Mouse (Mus musculus) heart, embryonic 11.5 days (tissue): ENCODE data around the gene Klf15. TPM values are rescaled to one million over a fixed set of nuclear protein-coding genes. Genes with fewer than 3 reads are reported as not detected.

Experiments used
- ATAC-seq: fragments of 200-750 bp; cut with Nextera tagmentation; replicated peaks from 2 replicates; pipeline ENCODE4 v1.8.0; 2017; ENCODE audit warnings: moderate library complexity; ENCODE audit not compliant: insufficient number of reproducible peaks, low FRiP score, low TSS enrichment
- H3K27ac ChIP-seq: fragments of 300-500 bp; sonication (generic); 2 replicates; pipeline ENCODE4 v1.5.1; 2014; ENCODE audit warnings: mild to moderate bottlenecking, low read depth, low read length
- H3K27me3 ChIP-seq: fragments of 300-500 bp; sonication (generic); 2 replicates; pipeline ENCODE4 v1.6.1; 2014; ENCODE audit warnings: mild to moderate bottlenecking, low read length, mixed read lengths; ENCODE audit not compliant: control insufficient read depth, insufficient read depth
- H3K36me3 ChIP-seq: fragments of 300-500 bp; sonication (generic); 2 replicates; pipeline ENCODE4 v1.6.1; 2014; ENCODE audit warnings: mild to moderate bottlenecking, low read length, moderate library complexity, mixed read lengths; ENCODE audit not compliant: control insufficient read depth, insufficient read depth
- H3K4me1 ChIP-seq: fragments of 300-500 bp; sonication (generic); 2 replicates; pipeline ENCODE4 v1.6.1; 2014; ENCODE audit warnings: low read length; ENCODE audit not compliant: control insufficient read depth, insufficient read depth
- H3K4me2 ChIP-seq: fragments of 300-500 bp; sonication (generic); 2 replicates; pipeline ENCODE4 v1.6.1; 2014; ENCODE audit warnings: mild to moderate bottlenecking, moderate library complexity
- H3K4me3 ChIP-seq: fragments of 300-500 bp; sonication (generic); 2 replicates; pipeline ENCODE4 v1.5.1; 2014; ENCODE audit warnings: low read depth, low read length
- H3K9ac ChIP-seq: fragments of 300-500 bp; sonication (generic); 2 replicates; pipeline ENCODE4 v1.6.1; 2014; ENCODE audit warnings: mild to moderate bottlenecking, low read depth, low read length, moderate library complexity
- H3K9me3 ChIP-seq: fragments of 300-500 bp; sonication (generic); replicated peaks from 2 replicates; pipeline ENCODE4 v1.6.1; 2016; ENCODE audit warnings: low read length; ENCODE audit not compliant: control insufficient read depth
- WGBS: fragments of 180-500 bp; shearing (Covaris S2); extraction: QIAGEN DNeasy Blood & Tissue Kit; methylation state at CpG from one replicate; pipeline ENCODE4 v1.1.7; 2014; ENCODE audit not compliant: insufficient replicate concordance; 5-methylcytosine and 5-hydroxymethylcytosine counted together
- polyA plus RNA-seq: library from polyadenylated mRNA; unstranded; fragments of >200 nt; fragmentation: Nextera tagmentation; extraction: Ambion mirVana; gene quantifications from 2 replicates; pipeline ENCODE4 v1.2.1, GENCODE M21; 2014

The Klf15 gene
- polyA plus RNA-seq, 1 experiment from 2014 or later, result 6.2 TPM

- Histone ChIP-seq H3K9ac (no peak overlapping the region), H3K27ac (no peak overlapping the region), H3K36me3 (no peaks in the 10 kb centered on the region), H3K27me3 (0 out of 2 replicates have a peak, but pooled peaks cover 3% of the 10 kb centered on the region), H3K4me1 (peaks cover 17% of the 10 kb centered on the region), H3K9me3 (no peaks in the 10 kb centered on the region), H3K4me2 (no peak overlapping the region), H3K4me3 (no peak overlapping the region)
- no peak for ATAC-seq
- WGBS, result 88% methylated on average over 12 of the region's 12 CpGs
Observed at GRCm38 (mm10) chr6:90466847-90467410, 4.6 kb downstream of the Klf15 start.

- no peak overlapping the region for H3K27ac ChIP-seq
- no peak for ATAC-seq
- H3K4me2 ChIP-seq, result no peak overlapping the region
- no peaks in the 10 kb centered on the region for H3K27me3 ChIP-seq
- H3K9me3 ChIP-seq, result no peaks in the 10 kb centered on the region
- WGBS, result 58% methylated on average over 1 of the region's 1 CpGs
- no peak overlapping the region for H3K4me3 ChIP-seq
- H3K9ac ChIP-seq, result no peak overlapping the region
- H3K36me3 ChIP-seq, result no peaks in the 10 kb centered on the region
- peaks cover 17% of the 10 kb centered on the region for H3K4me1 ChIP-seq
Observed at GRCm38 (mm10) chr6:90468216-90468615, 5.8 kb downstream of the Klf15 start.

GRCm38 (mm10) chr6:90469041-90469440 lies 6.7 kb downstream of the Klf15 start:
- Histone ChIP-seq H3K4me2 (no peak overlapping the region), H3K27ac (no peak overlapping the region)

GRCm38 (mm10) chr6:90470255-90470654 lies 7.9 kb downstream of the Klf15 start:
- Histone ChIP-seq H3K27ac (no peak overlapping the region), H3K4me3 (no peak overlapping the region), H3K9ac (no peak overlapping the region), H3K36me3 (no peaks in the 10 kb centered on the region), H3K4me2 (no peak overlapping the region), H3K9me3 (no peaks in the 10 kb centered on the region), H3K27me3 (no peaks in the 10 kb centered on the region), H3K4me1 (peaks cover 9% of the 10 kb centered on the region; the same call in 1 of the 2 replicates)
- ATAC-seq, result no peak
- 91% methylated on average over 2 of the region's 2 CpGs for WGBS

More at GRCm38 (mm10) chr6:90469041-90469440, 6.7 kb downstream of the Klf15 start:
- no peak for ATAC-seq
- 80% methylated on average over 6 of the region's 6 CpGs for WGBS
- H3K27me3 ChIP-seq, result no peaks in the 10 kb centered on the region
- no peak overlapping the region for H3K4me3 ChIP-seq
- no peaks in the 10 kb centered on the region for H3K36me3 ChIP-seq
- no peaks in the 10 kb centered on the region for H3K9me3 ChIP-seq
- H3K9ac ChIP-seq, result no peak overlapping the region
- H3K4me1 ChIP-seq, result peaks cover 11% of the 10 kb centered on the region

- no peaks in the 10 kb centered on the region for H3K36me3 ChIP-seq
- no peak overlapping the region for H3K4me3 ChIP-seq
- peaks cover 9% of the 10 kb centered on the region; the same call in 1 of the 2 replicates for H3K4me1 ChIP-seq
- no peaks in the 10 kb centered on the region for H3K9me3 ChIP-seq
- H3K4me2 ChIP-seq, result no peak overlapping the region
- 56% methylated on average over 12 of the region's 12 CpGs for WGBS
- H3K27ac ChIP-seq, result no peak overlapping the region
- H3K9ac ChIP-seq, result no peak overlapping the region
- H3K27me3 ChIP-seq, result no peaks in the 10 kb centered on the region
- no peak for ATAC-seq
Observed at GRCm38 (mm10) chr6:90470947-90471541, 8.7 kb downstream of the Klf15 start.

- Histone ChIP-seq H3K27ac (no peak overlapping the region), H3K4me3 (no peak overlapping the region), H3K4me2 (no peak overlapping the region), H3K9me3 (no peaks in the 10 kb centered on the region), H3K4me1 (peaks cover 13% of the 10 kb centered on the region), H3K27me3 (no peaks in the 10 kb centered on the region), H3K9ac (no peak overlapping the region), H3K36me3 (no peaks in the 10 kb centered on the region)
- 54% methylated on average over 4 of the region's 4 CpGs for WGBS
- ATAC-seq, result no peak
Observed at GRCm38 (mm10) chr6:90472079-90472478, 9.7 kb downstream of the Klf15 start.

- Histone ChIP-seq H3K27me3 (no peaks in the 10 kb centered on the region), H3K4me1 (peaks cover 17% of the 10 kb centered on the region), H3K9ac (no peak overlapping the region), H3K9me3 (no peaks in the 10 kb centered on the region), H3K27ac (no peak overlapping the region), H3K4me3 (no peak overlapping the region), H3K36me3 (no peaks in the 10 kb centered on the region), H3K4me2 (no peak overlapping the region)
- WGBS, result 89% methylated on average over 3 of the region's 3 CpGs
- no peak for ATAC-seq
Observed at GRCm38 (mm10) chr6:90472697-90473096, 10.3 kb downstream of the Klf15 start.

GRCm38 (mm10) chr6:90473630-90474360 lies 11.4 kb downstream of the Klf15 start:
- 91% methylated on average over 24 of the region's 24 CpGs for WGBS
- Histone ChIP-seq H3K27me3 (no peaks in the 10 kb centered on the region), H3K4me2 (no peak overlapping the region), H3K4me3 (no peak overlapping the region), H3K27ac (no peak overlapping the region), H3K4me1 (peaks cover 17% of the 10 kb centered on the region), H3K36me3 (no peaks in the 10 kb centered on the region), H3K9ac (no peak overlapping the region), H3K9me3 (0 out of 2 replicates have a peak, but pooled peaks cover 3% of the 10 kb centered on the region)
- ATAC-seq, result no peak
